Mouse (Mus musculus) heart, adult 2 months (tissue): ENCODE measurements at regions not wholly inside any gene's neighbourhood (a gene's known extent, or its start where the extent isn't known, plus 50 kb on each side); places are given as distances from the start of the nearest gene placed in this dataset.

Experiments
- DNase-seq, 2 experiments: peaks; one replicate each; pipeline ENCODE4 v3.0.0; 2021
- H3K27ac ChIP-seq: fragments of 200-600 bp; 2 replicates; pipeline ENCODE4 v1.8.1; 2022
- H3K27me3 ChIP-seq: fragments of 200-500 bp; 2 replicates; pipeline ENCODE4 v1.6.1; 2012; ENCODE audit warnings: mild to moderate bottlenecking, low read length, inconsistent platforms, mixed read lengths; ENCODE audit not compliant: control insufficient read depth, insufficient read depth
- H3K36me3 ChIP-seq: fragments of 200-500 bp; 2 replicates; pipeline ENCODE4 v1.6.1; 2012; ENCODE audit warnings: low read length, inconsistent platforms; ENCODE audit not compliant: control insufficient read depth, insufficient read depth
- H3K4me1 ChIP-seq: fragments of 200-500 bp; 2 replicates; pipeline ENCODE4 v1.6.1; 2011; ENCODE audit warnings: low read length; ENCODE audit not compliant: control insufficient read depth, insufficient read depth
- H3K4me3 ChIP-seq: fragments of 200-600 bp; 2 replicates; pipeline ENCODE4 v1.8.1; 2022
- H3K79me2 ChIP-seq: fragments of 200-500 bp; replicated peaks from 2 replicates; pipeline ENCODE4 v1.6.1; 2012; ENCODE audit warnings: mild to moderate bottlenecking, inconsistent platforms, low read length, moderate library complexity, mixed read lengths; ENCODE audit not compliant: control insufficient read depth, insufficient read depth
- H3K9ac ChIP-seq: fragments of 200-500 bp; 2 replicates; pipeline ENCODE4 v1.6.1; 2012; ENCODE audit warnings: low read depth, mild to moderate bottlenecking, control low read depth, inconsistent platforms, low read length, mixed read lengths
- CTCF ChIP-seq: fragments of 200-600 bp; IDR thresholded peaks from 2 replicates; pipeline ENCODE4 v1.8.1; 2022; ENCODE audit warnings: antibody characterized with exemption, mild to moderate bottlenecking, moderate library complexity
- EP300 ChIP-seq: fragments of 200-500 bp; IDR thresholded peaks from 2 replicates; pipeline ENCODE4 v1.6.1; 2011; ENCODE audit warnings: low read depth, low read length, control low read depth; ENCODE audit not compliant: insufficient read depth
- POLR2A ChIP-seq: fragments of 200-500 bp; IDR thresholded peaks from 2 replicates; pipeline ENCODE4 v1.6.1; 2011; ENCODE audit warnings: mild to moderate bottlenecking, low read depth, low read length, control low read depth; ENCODE audit not compliant: insufficient read depth
- WGBS: fragments of 180-500 bp; shearing (Covaris S2); methylation state at CpG from one replicate; pipeline ENCODE4 v1.1.7; 2018; 5-methylcytosine and 5-hydroxymethylcytosine counted together
- intact Hi-C: fragments of 180-260 bp; cut with DNase I; formaldehyde crosslinking; loops from one replicate; pipeline ENCODE4 v1.15.1; 2025

- WGBS = 67% methylated on average over 3 of the region's 3 CpGs
- intact Hi-C loops = no loop called here
- no peaks in the 10 kb centered on the region for H3K36me3 ChIP-seq
Observed at GRCm38 (mm10) chr9:115478946-115479345, 168.7 kb upstream of the Stt3b start.

GRCm38 (mm10) chr9:115481176-115481575, 171.0 kb upstream of the Stt3b start:
- 62% methylated on average over 5 of the region's 5 CpGs for WGBS

More at GRCm38 (mm10) chr9:115478946-115479345, 168.7 kb upstream of the Stt3b start:
- H3K9ac ChIP-seq = no peak overlapping the region
- TF ChIP-seq POLR2A = no peak
- no peak for TF ChIP-seq EP300
- no peak for TF ChIP-seq CTCF
- DNase-seq = no peak
- no peaks in the 10 kb centered on the region for H3K79me2 ChIP-seq
- H3K27ac ChIP-seq = no peak overlapping the region
- no peak overlapping the region for H3K4me3 ChIP-seq
- H3K27me3 ChIP-seq = no peaks in the 10 kb centered on the region
- no peaks in the 10 kb centered on the region for H3K4me1 ChIP-seq

GRCm38 (mm10) chr9:115483024-115483423, 172.8 kb upstream of the Stt3b start:
- H3K36me3 ChIP-seq = no peaks in the 10 kb centered on the region
- no peak overlapping the region for H3K27ac ChIP-seq
- DNase-seq = no peak
- H3K79me2 ChIP-seq = no peaks in the 10 kb centered on the region
- no peak for TF ChIP-seq POLR2A
- TF ChIP-seq CTCF = no peak
- no peak for TF ChIP-seq EP300
- H3K27me3 ChIP-seq = no peaks in the 10 kb centered on the region
- 80% methylated on average over 7 of the region's 7 CpGs for WGBS
- intact Hi-C loops = no loop called here
- H3K4me1 ChIP-seq = no peaks in the 10 kb centered on the region; the same call in 1 of the 2 replicates
- H3K4me3 ChIP-seq = no peak overlapping the region
- H3K9ac ChIP-seq = no peak overlapping the region

More at GRCm38 (mm10) chr9:115481176-115481575, 171.0 kb upstream of the Stt3b start:
- Histone ChIP-seq H3K79me2 (no peaks in the 10 kb centered on the region), H3K36me3 (no peaks in the 10 kb centered on the region), H3K27ac (no peak overlapping the region), H3K4me1 (no peaks in the 10 kb centered on the region), H3K4me3 (no peak overlapping the region), H3K9ac (no peak overlapping the region), H3K27me3 (no peaks in the 10 kb centered on the region)
- DNase-seq = no peak
- intact Hi-C loops = no loop called here
- TF ChIP-seq POLR2A = no peak
- no peak for TF ChIP-seq EP300
- no peak for TF ChIP-seq CTCF

GRCm38 (mm10) chr9:115483721-115484120, 173.5 kb upstream of the Stt3b start:
- DNase-seq = no peak
- H3K27me3 ChIP-seq = no peaks in the 10 kb centered on the region
- H3K9ac ChIP-seq = no peak overlapping the region
- WGBS = 23% methylated on average over 2 of the region's 2 CpGs
- H3K79me2 ChIP-seq = no peaks in the 10 kb centered on the region
- intact Hi-C loops = no loop called here
- H3K4me3 ChIP-seq = no peak overlapping the region
- no peaks in the 10 kb centered on the region; the same call in 1 of the 2 replicates for H3K4me1 ChIP-seq
- no peaks in the 10 kb centered on the region for H3K36me3 ChIP-seq
- no peak for TF ChIP-seq EP300
- no peak overlapping the region for H3K27ac ChIP-seq

GRCm38 (mm10) chr9:115484408-115484807, 174.2 kb upstream of the Stt3b start:
- Histone ChIP-seq H3K4me1 (no peaks in the 10 kb centered on the region; the same call in 1 of the 2 replicates), H3K4me3 (no peak overlapping the region), H3K27ac (no peak overlapping the region), H3K79me2 (no peaks in the 10 kb centered on the region), H3K9ac (no peak overlapping the region), H3K27me3 (no peaks in the 10 kb centered on the region), H3K36me3 (no peaks in the 10 kb centered on the region)
- TF ChIP-seq CTCF = no peak
- no peak for DNase-seq
- intact Hi-C loops = no loop called here
- 77% methylated on average over 1 of the region's 1 CpGs for WGBS

GRCm38 (mm10) chr9:115485219-115485618, 175.0 kb upstream of the Stt3b start:
- Histone ChIP-seq H3K36me3 (no peaks in the 10 kb centered on the region), H3K27me3 (no peaks in the 10 kb centered on the region), H3K9ac (no peak overlapping the region), H3K27ac (no peak overlapping the region), H3K4me1 (no peaks in the 10 kb centered on the region; the same call in 1 of the 2 replicates), H3K79me2 (no peaks in the 10 kb centered on the region), H3K4me3 (no peak overlapping the region)
- no peak for DNase-seq
- no peak for TF ChIP-seq EP300
- TF ChIP-seq CTCF = no peak
- TF ChIP-seq POLR2A = no peak
- intact Hi-C loops = no loop called here
- 77% methylated on average over 4 of the region's 4 CpGs for WGBS
